Mouse (Mus musculus): ENCODE measurements at regions not wholly inside any gene's neighbourhood (a gene's known extent, or its start where the extent isn't known, plus 50 kb on each side); places are given as distances from the start of the nearest gene placed in this dataset.

DNA sequence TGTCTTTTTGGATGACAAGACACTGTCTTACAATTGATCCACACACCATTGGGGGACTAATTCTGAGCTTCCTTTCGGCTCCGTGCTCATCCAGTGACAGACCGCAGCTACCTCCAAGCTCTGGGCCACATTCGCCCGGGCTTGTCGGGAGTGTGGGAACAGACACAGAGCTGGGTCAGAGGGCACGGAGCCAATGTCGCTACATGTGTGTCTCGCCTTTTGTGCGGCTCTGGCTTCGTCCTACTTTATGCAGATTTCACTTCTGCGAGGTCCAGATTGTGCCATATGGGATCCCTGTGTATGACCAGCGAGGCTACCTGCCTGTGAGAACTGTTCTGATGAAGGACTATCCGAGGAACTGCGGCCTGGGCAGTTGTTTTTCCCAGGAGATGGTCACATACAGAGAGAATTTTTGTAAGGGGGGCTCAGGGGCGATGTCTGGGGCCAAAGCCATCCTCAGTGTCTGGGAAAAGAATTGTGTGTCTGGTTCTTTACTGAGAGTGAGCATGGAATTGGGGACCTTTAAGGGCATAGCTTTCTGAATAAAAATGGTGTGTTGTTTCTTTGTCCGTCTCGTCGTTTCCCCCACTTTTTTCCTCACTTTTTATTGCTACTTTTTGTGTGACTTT is 182.6 kb downstream of the Tmem161b start:
- ATAC-seq (ENCODE audit: insufficient number of reproducible peaks, insufficient read depth, low FRiP score, low read depth) = no peak
- Histone ChIP-seq H3K4me2 (ENCODE audit: low read length) (no peak overlapping the region), H3K27ac (replicated peaks in 1 of 2; ENCODE audit: control insufficient read depth in 1 of 2, insufficient read depth in 1 of 2, low read depth in 2 of 2, low read length in 2 of 2) (no peak overlapping the region), H3K27me3 (ENCODE audit: control insufficient read depth, insufficient read depth, low read length) (no peaks in the 10 kb centered on the region), H3K9ac (ENCODE audit: low read length) (no peak overlapping the region), H3K4me1 (ENCODE audit: control insufficient read depth in 2 of 2, insufficient read depth in 2 of 2, low read length in 2 of 2) (no peaks in the 10 kb centered on the region), H3K4me3 (ENCODE audit: control insufficient read depth in 1 of 2, insufficient read depth in 1 of 2, low read depth in 1 of 2, low read length in 2 of 2) (no peak overlapping the region), H3K36me3 (ENCODE audit: control insufficient read depth, insufficient read depth, low read length) (no peaks in the 10 kb centered on the region), H3K9me3 (ENCODE audit: control insufficient read depth, low read length) (no peaks in the 10 kb centered on the region)
- 76% methylated on average over 19 of the region's 19 CpGs for WGBS

DNA sequence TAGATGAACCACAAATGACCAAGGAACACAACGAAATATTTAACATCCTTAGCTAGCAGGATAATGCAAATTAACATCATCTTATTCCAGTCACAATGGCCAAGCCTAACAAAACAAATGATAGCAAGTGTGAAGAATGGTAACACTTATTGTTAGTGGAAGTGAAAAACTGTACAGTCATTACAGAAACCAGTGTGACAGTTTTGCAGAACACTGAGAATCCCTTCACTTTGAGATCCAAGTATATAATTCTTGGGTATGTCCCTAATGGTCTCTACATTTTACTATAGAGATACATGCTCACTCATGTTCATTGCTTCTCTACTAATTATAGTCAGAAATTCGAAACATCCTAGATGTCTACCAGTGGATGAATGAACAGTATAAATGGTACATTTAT is 212.3 kb downstream of the Tmem161b start:
- H3K9me3 ChIP-seq (ENCODE audit: control insufficient read depth, low read length) = no peaks in the 10 kb centered on the region
- no peak for ATAC-seq (ENCODE audit: insufficient number of reproducible peaks, insufficient read depth, low FRiP score, low read depth)
- H3K9ac ChIP-seq (ENCODE audit: low read length) = no peak overlapping the region
- H3K27ac ChIP-seq (replicated peaks in 1 of 2; ENCODE audit: control insufficient read depth in 1 of 2, insufficient read depth in 1 of 2, low read depth in 2 of 2, low read length in 2 of 2) = no peak overlapping the region
- no peaks in the 10 kb centered on the region for H3K27me3 ChIP-seq (ENCODE audit: control insufficient read depth, insufficient read depth, low read length)
- no peaks in the 10 kb centered on the region for H3K36me3 ChIP-seq (ENCODE audit: control insufficient read depth, insufficient read depth, low read length)
- 65% methylated on average over 2 of the region's 2 CpGs for WGBS
- no peaks in the 10 kb centered on the region for H3K4me1 ChIP-seq (ENCODE audit: control insufficient read depth in 2 of 2, insufficient read depth in 2 of 2, low read length in 2 of 2)
- H3K4me3 ChIP-seq (ENCODE audit: control insufficient read depth in 1 of 2, insufficient read depth in 1 of 2, low read depth in 1 of 2, low read length in 2 of 2) = no peak overlapping the region
- H3K4me2 ChIP-seq (ENCODE audit: low read length) = no peak overlapping the region

DNA sequence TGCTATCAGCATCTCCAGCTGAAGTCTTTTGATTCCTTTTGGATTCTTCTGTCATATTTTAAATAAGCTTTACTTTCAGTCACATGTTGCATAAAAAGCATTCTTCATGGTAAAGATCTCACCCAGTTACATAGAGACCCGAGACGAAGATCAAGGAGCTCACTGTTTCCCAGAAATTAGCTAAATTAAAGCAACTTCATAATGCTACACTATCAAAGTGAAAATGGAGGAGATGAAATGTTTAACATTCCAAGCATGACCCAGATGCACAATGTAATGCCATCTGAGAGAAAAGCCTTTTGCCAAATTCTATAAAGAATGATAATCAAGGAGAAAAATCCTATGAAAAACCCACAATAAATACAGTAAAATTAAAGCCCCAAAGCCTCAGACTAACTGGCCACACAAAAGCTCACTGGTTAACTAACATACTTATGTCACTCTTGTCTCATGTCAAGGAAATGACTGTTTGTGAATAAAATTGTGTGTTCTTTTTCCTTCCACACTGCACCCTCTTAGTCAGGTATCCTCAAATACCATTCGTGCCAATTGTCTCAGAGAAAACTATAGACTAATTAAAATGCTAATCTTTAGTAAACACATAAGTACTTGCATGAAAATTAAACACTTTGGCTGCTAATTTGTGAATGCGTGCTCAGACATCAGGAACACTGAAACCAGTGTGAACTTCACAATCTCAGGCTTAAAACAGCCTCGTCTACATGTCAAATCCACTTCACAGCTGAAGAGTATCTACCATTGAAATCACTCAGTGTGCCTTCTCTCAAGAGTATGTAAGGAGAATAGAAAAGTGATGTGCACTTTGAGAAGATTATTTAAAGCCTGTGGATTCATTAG is 215.7 kb downstream of the Tmem161b start:
- no peak for ATAC-seq (ENCODE audit: insufficient number of reproducible peaks, insufficient read depth, low FRiP score, low read depth)
- Histone ChIP-seq H3K27me3 (ENCODE audit: control insufficient read depth, insufficient read depth, low read length) (no peaks in the 10 kb centered on the region), H3K4me1 (ENCODE audit: control insufficient read depth in 2 of 2, insufficient read depth in 2 of 2, low read length in 2 of 2) (no peaks in the 10 kb centered on the region), H3K9ac (ENCODE audit: low read length) (no peak overlapping the region), H3K4me3 (ENCODE audit: control insufficient read depth in 1 of 2, insufficient read depth in 1 of 2, low read depth in 1 of 2, low read length in 2 of 2) (no peak overlapping the region), H3K36me3 (ENCODE audit: control insufficient read depth, insufficient read depth, low read length) (no peaks in the 10 kb centered on the region), H3K4me2 (ENCODE audit: low read length) (no peak overlapping the region), H3K9me3 (ENCODE audit: control insufficient read depth, low read length) (no peaks in the 10 kb centered on the region), H3K27ac (replicated peaks in 1 of 2; ENCODE audit: control insufficient read depth in 1 of 2, insufficient read depth in 1 of 2, low read depth in 2 of 2, low read length in 2 of 2) (no peak overlapping the region)
- 64% methylated on average over 5 of the region's 5 CpGs for WGBS

GRCm38 (mm10) chr13:84438444-84438766 is 216.3 kb downstream of the Tmem161b start:
- no peaks in the 10 kb centered on the region for H3K9me3 ChIP-seq (ENCODE audit: control insufficient read depth, low read length)
- no peak overlapping the region for H3K27ac ChIP-seq (replicated peaks in 1 of 2; ENCODE audit: control insufficient read depth in 1 of 2, insufficient read depth in 1 of 2, low read depth in 2 of 2, low read length in 2 of 2)
- H3K4me2 ChIP-seq (ENCODE audit: low read length) = no peak overlapping the region
- no peaks in the 10 kb centered on the region for H3K27me3 ChIP-seq (ENCODE audit: control insufficient read depth, insufficient read depth, low read length)
- ATAC-seq (ENCODE audit: insufficient number of reproducible peaks, insufficient read depth, low FRiP score, low read depth) = no peak
- no peak overlapping the region for H3K4me3 ChIP-seq (ENCODE audit: control insufficient read depth in 1 of 2, insufficient read depth in 1 of 2, low read depth in 1 of 2, low read length in 2 of 2)
- WGBS = 68% methylated on average over 2 of the region's 2 CpGs
- H3K36me3 ChIP-seq (ENCODE audit: control insufficient read depth, insufficient read depth, low read length) = no peaks in the 10 kb centered on the region
- no peak overlapping the region for H3K9ac ChIP-seq (ENCODE audit: low read length)
- no peaks in the 10 kb centered on the region for H3K4me1 ChIP-seq (ENCODE audit: control insufficient read depth in 2 of 2, insufficient read depth in 2 of 2, low read length in 2 of 2)

DNA sequence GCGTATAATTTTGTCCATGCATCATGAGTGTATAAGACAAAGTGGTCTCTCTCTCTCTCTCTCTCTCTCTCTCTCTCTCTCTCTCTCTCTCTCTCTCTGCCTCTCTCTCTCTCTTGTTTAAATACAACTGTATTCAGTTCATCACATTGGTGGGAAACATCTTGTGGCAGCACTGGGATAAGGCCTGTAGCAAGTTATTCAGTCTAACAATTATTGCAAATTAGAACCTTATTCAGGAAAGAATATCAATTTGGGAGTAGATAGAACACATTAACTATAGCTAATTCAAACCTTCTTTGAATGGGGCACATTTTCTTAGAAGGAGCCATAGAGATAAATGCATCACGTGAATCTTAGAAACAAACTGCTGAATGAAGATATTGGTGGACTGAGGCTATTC is 226.4 kb downstream of the Tmem161b start:
- Histone ChIP-seq H3K4me1 (ENCODE audit: control insufficient read depth in 2 of 2, insufficient read depth in 2 of 2, low read length in 2 of 2) (no peaks in the 10 kb centered on the region), H3K4me3 (ENCODE audit: control insufficient read depth in 1 of 2, insufficient read depth in 1 of 2, low read depth in 1 of 2, low read length in 2 of 2) (no peak overlapping the region), H3K27me3 (ENCODE audit: control insufficient read depth, insufficient read depth, low read length) (no peaks in the 10 kb centered on the region), H3K36me3 (ENCODE audit: control insufficient read depth, insufficient read depth, low read length) (no peaks in the 10 kb centered on the region), H3K9ac (ENCODE audit: low read length) (no peak overlapping the region), H3K27ac (replicated peaks in 1 of 2; ENCODE audit: control insufficient read depth in 1 of 2, insufficient read depth in 1 of 2, low read depth in 2 of 2, low read length in 2 of 2) (no peak overlapping the region), H3K4me2 (ENCODE audit: low read length) (no peak overlapping the region), H3K9me3 (ENCODE audit: control insufficient read depth, low read length) (no peaks in the 10 kb centered on the region)
- WGBS = 87% methylated on average over 2 of the region's 2 CpGs
- ATAC-seq (ENCODE audit: insufficient number of reproducible peaks, insufficient read depth, low FRiP score, low read depth) = no peak

GRCm38 (mm10) chr13:84449001-84449551 is 227.0 kb downstream of the Tmem161b start:
- H3K9ac ChIP-seq (ENCODE audit: low read length) = no peak overlapping the region
- no peaks in the 10 kb centered on the region for H3K9me3 ChIP-seq (ENCODE audit: control insufficient read depth, low read length)
- ATAC-seq (ENCODE audit: insufficient number of reproducible peaks, insufficient read depth, low FRiP score, low read depth) = no peak
- no peaks in the 10 kb centered on the region for H3K27me3 ChIP-seq (ENCODE audit: control insufficient read depth, insufficient read depth, low read length)
- no peak overlapping the region for H3K4me2 ChIP-seq (ENCODE audit: low read length)
- no peak overlapping the region for H3K27ac ChIP-seq (replicated peaks in 1 of 2; ENCODE audit: control insufficient read depth in 1 of 2, insufficient read depth in 1 of 2, low read depth in 2 of 2, low read length in 2 of 2)
- 74% methylated on average over 6 of the region's 6 CpGs for WGBS
- no peak overlapping the region for H3K4me3 ChIP-seq (ENCODE audit: control insufficient read depth in 1 of 2, insufficient read depth in 1 of 2, low read depth in 1 of 2, low read length in 2 of 2)
- no peaks in the 10 kb centered on the region for H3K4me1 ChIP-seq (ENCODE audit: control insufficient read depth in 2 of 2, insufficient read depth in 2 of 2, low read length in 2 of 2)
- no peaks in the 10 kb centered on the region for H3K36me3 ChIP-seq (ENCODE audit: control insufficient read depth, insufficient read depth, low read length)

All from heart, embryonic 14.5 days (tissue).